Mouse (Mus musculus) kidney, adult 2 months (tissue): ENCODE measurements around the gene Nt5m. TPM values are rescaled to one million over a fixed set of nuclear protein-coding genes. Genes with fewer than 3 reads are reported as not detected.

Experiments used
- DNase-seq: peaks from one replicate; pipeline ENCODE4 v3.0.0; 2021
- H3K27ac ChIP-seq: fragments of 200-500 bp; 2 replicates; pipeline ENCODE4 v1.5.1; 2012; ENCODE audit warnings: low read depth, low read length, control low read depth, inconsistent platforms; ENCODE audit not compliant: insufficient read depth
- H3K27me3 ChIP-seq: fragments of 200-500 bp; replicated peaks from 2 replicates; pipeline ENCODE4 v1.6.1; 2012; ENCODE audit warnings: mild to moderate bottlenecking, moderate library complexity, low read length, inconsistent platforms; ENCODE audit not compliant: control insufficient read depth, insufficient read depth
- H3K36me3 ChIP-seq: fragments of 200-500 bp; 2 replicates; pipeline ENCODE4 v1.6.1; 2012; ENCODE audit warnings: mild to moderate bottlenecking, moderate library complexity, low read length, inconsistent platforms; ENCODE audit not compliant: control insufficient read depth, insufficient read depth
- H3K4me1 ChIP-seq: fragments of 200-500 bp; 2 replicates; pipeline ENCODE4 v1.6.1; 2011; ENCODE audit warnings: low read length; ENCODE audit not compliant: control insufficient read depth, insufficient read depth
- H3K4me3 ChIP-seq: fragments of 200-500 bp; 2 replicates; pipeline ENCODE4 v1.5.1; 2011; ENCODE audit warnings: mild to moderate bottlenecking, low read depth, low read length, control low read depth; ENCODE audit not compliant: insufficient read depth
- CTCF ChIP-seq: fragments of 200-500 bp; conservative IDR thresholded peaks from 2 replicates; pipeline ENCODE4 v1.5.1; 2011; ENCODE audit warnings: low read depth, mild to moderate bottlenecking, control low read depth, low read length, moderate library complexity, mixed read lengths; ENCODE audit not compliant: insufficient read depth, insufficient read length
- POLR2A ChIP-seq: fragments of 200-500 bp; IDR thresholded peaks from one replicate; pipeline ENCODE4 v1.6.1; 2011; ENCODE audit warnings: low read depth, low read length, control low read depth
- WGBS: fragments of 180-500 bp; shearing (Covaris S2); methylation state at CpG from one replicate; pipeline ENCODE4 v1.1.7; 2018; 5-methylcytosine and 5-hydroxymethylcytosine counted together
- polyA plus RNA-seq: library from polyadenylated mRNA; depleted of rRNA; stranded (reverse); fragments of >200 nt; gene quantifications from 2 replicates; pipeline ENCODE4 v1.2.3, GENCODE M21; 2012; rRNA removed

Nt5m gene
- polyA plus RNA-seq, result 36.2 and 39.3 TPM in 2 replicates

DNA sequence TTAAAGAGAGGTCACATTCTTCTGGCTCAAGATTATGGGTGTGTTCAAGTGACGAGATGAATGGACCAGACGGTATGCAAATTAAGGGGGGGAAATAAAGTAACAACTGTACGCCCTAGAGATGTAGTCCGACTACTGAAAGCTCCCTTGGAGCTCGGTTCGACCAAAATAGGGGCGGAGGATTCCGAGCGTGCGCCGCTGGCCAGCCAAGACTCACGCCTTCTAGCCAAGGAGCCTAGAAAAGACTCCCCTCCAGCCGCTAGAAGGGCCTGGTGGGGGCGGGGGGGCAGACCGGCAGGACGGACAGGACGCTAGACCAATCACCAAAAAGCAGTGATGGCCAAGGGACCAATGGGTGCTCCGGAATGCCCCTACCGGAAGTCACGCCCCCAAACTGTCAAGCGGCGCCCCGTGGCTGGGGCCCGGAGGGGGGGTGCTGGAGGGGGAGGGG, at the start of gene Nt5m:
Nt5m (plus strand) TSS at position 440 of the 451 bp plus-strand sequence.
- WGBS, result under 1% methylated on average over 24 of the region's 24 CpGs
- TF ChIP-seq CTCF (no peak), POLR2A (no peak)
- DNase-seq, result peak; percentile 97

DNA sequence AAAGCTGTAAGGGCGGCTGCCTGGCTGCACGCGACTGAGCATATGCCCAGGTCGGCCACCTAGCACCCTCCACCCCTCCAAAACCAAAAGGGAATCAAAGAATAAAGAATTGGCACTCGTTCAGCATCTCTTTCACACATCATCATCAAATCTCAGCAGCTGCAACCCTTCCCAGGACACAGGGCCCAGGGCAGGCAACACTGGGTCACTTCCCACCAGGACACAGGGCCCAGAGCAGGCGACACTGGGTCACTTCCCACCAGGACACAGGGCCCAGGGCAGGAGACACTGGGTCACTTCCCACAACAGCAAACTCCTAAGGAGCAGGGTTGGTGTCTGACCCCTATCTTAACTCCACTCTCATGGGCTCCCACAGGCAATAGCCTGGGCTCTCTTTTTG, 45.9 kb upstream of the Nt5m start:
- TF ChIP-seq CTCF, result no peak
- TF ChIP-seq POLR2A, result no peak
- Histone ChIP-seq H3K4me3 (no peak overlapping the region), H3K27ac (no peak overlapping the region), H3K36me3 (peaks cover 13% of the 10 kb centered on the region), H3K27me3 (no peaks in the 10 kb centered on the region), H3K4me1 (no peaks in the 10 kb centered on the region)
- DNase-seq, result no peak
- WGBS, result 83% methylated on average over 6 of the region's 6 CpGs

More for the DNA sequence above, at the start of gene Nt5m:
- Histone ChIP-seq H3K27ac (peak within 1 kb of the TSS; percentile 91), H3K4me1 (peaks cover 4% of the 10 kb centered on the region; the same call in 1 of the 2 replicates), H3K27me3 (no peaks in the 10 kb centered on the region), H3K4me3 (peak within 1 kb of the TSS; percentile 90), H3K36me3 (no peaks in the 10 kb centered on the region)

DNA sequence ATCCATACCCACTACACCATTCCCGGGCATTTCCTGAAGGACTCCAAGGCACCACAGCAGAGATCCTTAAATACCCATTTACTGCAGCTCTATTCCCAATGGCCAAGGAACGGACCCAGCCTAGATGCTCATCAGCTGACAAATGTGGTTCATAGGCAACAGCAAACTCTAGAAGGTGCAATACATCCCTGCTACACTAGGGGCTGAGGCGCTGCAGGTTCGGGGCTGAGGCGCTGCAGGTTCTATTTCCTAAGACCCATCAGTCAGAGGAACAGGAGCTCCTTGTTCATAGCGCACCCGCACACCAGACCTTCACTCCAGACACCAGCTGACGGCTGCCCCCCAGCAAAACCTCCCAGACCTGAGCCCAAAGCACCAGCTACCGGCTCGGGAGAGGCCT, 38.8 kb upstream of the Nt5m start:
- H3K4me3 ChIP-seq, result no peak overlapping the region
- no peaks in the 10 kb centered on the region for H3K4me1 ChIP-seq
- no peak for TF ChIP-seq POLR2A
- 0 out of 2 replicates have a peak, but pooled peaks have one; percentile 24 for TF ChIP-seq CTCF
- no peaks in the 10 kb centered on the region for H3K27me3 ChIP-seq
- DNase-seq, result no peak
- 96% methylated on average over 10 of the region's 10 CpGs for WGBS
- H3K27ac ChIP-seq, result no peak overlapping the region
- peaks cover 11% of the 10 kb centered on the region for H3K36me3 ChIP-seq

GRCm38 (mm10) chr11:59801881-59802280, 37.4 kb upstream of the Nt5m start:
- Histone ChIP-seq H3K4me1 (no peaks in the 10 kb centered on the region), H3K4me3 (no peak overlapping the region), H3K27ac (no peak overlapping the region), H3K36me3 (peaks cover 10% of the 10 kb centered on the region), H3K27me3 (no peaks in the 10 kb centered on the region)
- WGBS, result 80% methylated on average over 8 of the region's 8 CpGs
- TF ChIP-seq POLR2A, result no peak
- no peak for TF ChIP-seq CTCF
- DNase-seq, result no peak

- Histone ChIP-seq H3K36me3 (peaks cover 6% of the 10 kb centered on the region), H3K4me3 (no peak overlapping the region), H3K4me1 (peaks cover 5% of the 10 kb centered on the region; the same call in 1 of the 2 replicates), H3K27me3 (no peaks in the 10 kb centered on the region), H3K27ac (no peak overlapping the region)
- no peak for TF ChIP-seq POLR2A
- TF ChIP-seq CTCF, result no peak
- 79% methylated on average over 14 of the region's 14 CpGs for whole genome bisulfite sequencing
- no peak for DNase-seq
Observed at GRCm38 (mm10) chr11:59803516-59803915, 35.7 kb upstream of the Nt5m start.

- no peak overlapping the region for H3K4me3 ChIP-seq
- H3K4me1 ChIP-seq, result peaks cover 9% of the 10 kb centered on the region; the same call in 1 of the 2 replicates
- no peak overlapping the region for H3K27ac ChIP-seq
- TF ChIP-seq CTCF (0 out of 2 replicates have a peak, but pooled peaks have one; percentile 4), POLR2A (no peak)
- 86% methylated on average over 22 of the region's 22 CpGs for WGBS
- no peaks in the 10 kb centered on the region for H3K27me3 ChIP-seq
- H3K36me3 ChIP-seq, result peaks cover 4% of the 10 kb centered on the region
- no peak for DNase-seq
Observed at GRCm38 (mm10) chr11:59804409-59805110, 34.7 kb upstream of the Nt5m start.

DNA sequence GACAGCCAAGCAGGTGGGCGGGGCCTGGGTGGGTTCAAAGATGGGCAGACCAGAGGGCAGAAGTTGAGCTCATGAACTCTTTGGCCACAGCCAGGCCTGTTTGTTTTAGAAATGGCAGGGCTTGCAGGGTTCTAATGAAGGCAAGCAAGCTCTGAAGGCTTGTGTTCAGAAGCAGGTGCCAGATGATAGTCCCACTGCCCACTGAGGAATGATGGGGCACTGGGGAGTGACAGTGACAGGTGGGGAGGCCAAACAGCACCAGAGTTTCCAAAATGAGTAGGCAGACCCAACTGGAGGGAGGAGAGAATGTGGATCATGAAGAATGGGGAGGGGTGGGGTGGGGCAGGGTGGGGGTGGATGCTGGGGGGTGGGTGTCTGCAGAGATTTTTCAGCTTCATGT, 34.0 kb upstream of the Nt5m start:
- no peak for DNase-seq
- Histone ChIP-seq H3K27me3 (no peaks in the 10 kb centered on the region), H3K27ac (no peak overlapping the region), H3K36me3 (peaks cover 3% of the 10 kb centered on the region), H3K4me3 (no peak overlapping the region), H3K4me1 (peaks cover 9% of the 10 kb centered on the region; the same call in 1 of the 2 replicates)
- 100% methylated on average over 1 of the region's 1 CpGs for whole genome bisulfite sequencing
- TF ChIP-seq POLR2A (no peak), CTCF (no peak)
